Mouse (Mus musculus) frontal cortex, postnatal 25 days (tissue): ENCODE measurements around the gene Poc1b.

Experiments used
- DNase-seq, 2 experiments: peaks; one replicate each; pipeline ENCODE4 v3.0.0; 2022; ENCODE audit warnings: low spot score in 2 of 2

The Poc1b gene

GRCm38 (mm10) chr10:99227968-99228864 lies 121.4 kb downstream of the Poc1b start:
- no peak for DNase-seq

GRCm38 (mm10) chr10:99229031-99229684 lies 122.3 kb downstream of the Poc1b start:
- no peak for DNase-seq

- DNase-seq = no peak
Measured at GRCm38 (mm10) chr10:99232518-99233227, 125.8 kb downstream of the Poc1b start.

- no peak for DNase-seq
Measured at GRCm38 (mm10) chr10:99234336-99234735, 127.5 kb downstream of the Poc1b start.

GRCm38 (mm10) chr10:99235081-99235480 lies 128.2 kb downstream of the Poc1b start:
- DNase-seq = no peak

GRCm38 (mm10) chr10:99237205-99237832 lies 130.5 kb downstream of the Poc1b start:
- DNase-seq = no peak

- DNase-seq = no peak
Measured at GRCm38 (mm10) chr10:99238537-99238936, 131.7 kb downstream of the Poc1b start.

GRCm38 (mm10) chr10:99241284-99241828 lies 134.5 kb downstream of the Poc1b start:
- DNase-seq = no peak

GRCm38 (mm10) chr10:99241829-99242711 lies 135.2 kb downstream of the Poc1b start:
- peak in 1 of 2 experiments; percentile 31 for DNase-seq

GRCm38 (mm10) chr10:99242721-99243120 lies 135.9 kb downstream of the Poc1b start:
- DNase-seq = no peak

GRCm38 (mm10) chr10:99243907-99244489 lies 137.2 kb downstream of the Poc1b start:
- DNase-seq = no peak

GRCm38 (mm10) chr10:99244655-99245260 lies 137.9 kb downstream of the Poc1b start:
- DNase-seq = no peak

GRCm38 (mm10) chr10:99246797-99247508 lies 140.1 kb downstream of the Poc1b start:
- no peak for DNase-seq
